Mouse (Mus musculus) left cerebral cortex, adult 11 months (tissue): ENCODE measurements at regions not wholly inside any gene's neighbourhood (a gene's known extent, or its start where the extent isn't known, plus 50 kb on each side); places are given as distances from the start of the nearest gene placed in this dataset.
A peak's percentile ranks its signal among the peaks of the same experiment; 100 is the strongest.

Source experiments
- DNase-seq: peaks from one replicate; pipeline ENCODE4 v3.0.0; 2022; ENCODE audit warnings: low spot score

- peak; percentile 34 for DNase-seq
Measured at GRCm38 (mm10) chr9:33790617-33791016, 695.1 kb upstream of the Kirrel3 start.

- DNase-seq: no peak
Measured at GRCm38 (mm10) chr9:33800250-33800649, 685.4 kb upstream of the Kirrel3 start.

- DNase-seq: no peak
Measured at GRCm38 (mm10) chr9:33800763-33801162, 684.9 kb upstream of the Kirrel3 start.

- no peak for DNase-seq
Measured at GRCm38 (mm10) chr9:33814739-33815368, 670.8 kb upstream of the Kirrel3 start.

GRCm38 (mm10) chr9:33822574-33823394, 662.9 kb upstream of the Kirrel3 start:
- no peak for DNase-seq

GRCm38 (mm10) chr9:33826116-33826515, 659.6 kb upstream of the Kirrel3 start:
- DNase-seq: no peak

GRCm38 (mm10) chr9:33827409-33827808, 658.3 kb upstream of the Kirrel3 start:
- DNase-seq: peak; percentile 51

- no peak for DNase-seq
Measured at GRCm38 (mm10) chr9:33837666-33838380, 647.9 kb upstream of the Kirrel3 start.

- DNase-seq: no peak
Measured at GRCm38 (mm10) chr9:33849623-33850022, 636.1 kb upstream of the Kirrel3 start.

- no peak for DNase-seq
Measured at GRCm38 (mm10) chr9:33850024-33850423, 635.7 kb upstream of the Kirrel3 start.

GRCm38 (mm10) chr9:33850993-33851392, 634.7 kb upstream of the Kirrel3 start:
- no peak for DNase-seq

- DNase-seq: no peak
Measured at GRCm38 (mm10) chr9:33856169-33856568, 629.5 kb upstream of the Kirrel3 start.

- DNase-seq: no peak
Measured at GRCm38 (mm10) chr9:33858511-33858910, 627.2 kb upstream of the Kirrel3 start.

- no peak for DNase-seq
Measured at GRCm38 (mm10) chr9:33868666-33869065, 617.0 kb upstream of the Kirrel3 start.

GRCm38 (mm10) chr9:33887279-33887678, 598.4 kb upstream of the Kirrel3 start:
- no peak for DNase-seq

- DNase-seq: no peak
Measured at GRCm38 (mm10) chr9:33892001-33892400, 593.7 kb upstream of the Kirrel3 start.

GRCm38 (mm10) chr9:33901313-33902076, 584.2 kb upstream of the Kirrel3 start:
- no peak for DNase-seq

- DNase-seq: peak; percentile 28
Measured at GRCm38 (mm10) chr9:33903991-33904570, 581.6 kb upstream of the Kirrel3 start.

- DNase-seq: no peak
Measured at GRCm38 (mm10) chr9:33914919-33915318, 570.8 kb upstream of the Kirrel3 start.

GRCm38 (mm10) chr9:33915349-33916056, 570.2 kb upstream of the Kirrel3 start:
- DNase-seq: no peak

GRCm38 (mm10) chr9:33930286-33930685, 555.4 kb upstream of the Kirrel3 start:
- DNase-seq: no peak
